ENCODE assay signal across 11 mouse cellular contexts in the genomic region with DNA sequence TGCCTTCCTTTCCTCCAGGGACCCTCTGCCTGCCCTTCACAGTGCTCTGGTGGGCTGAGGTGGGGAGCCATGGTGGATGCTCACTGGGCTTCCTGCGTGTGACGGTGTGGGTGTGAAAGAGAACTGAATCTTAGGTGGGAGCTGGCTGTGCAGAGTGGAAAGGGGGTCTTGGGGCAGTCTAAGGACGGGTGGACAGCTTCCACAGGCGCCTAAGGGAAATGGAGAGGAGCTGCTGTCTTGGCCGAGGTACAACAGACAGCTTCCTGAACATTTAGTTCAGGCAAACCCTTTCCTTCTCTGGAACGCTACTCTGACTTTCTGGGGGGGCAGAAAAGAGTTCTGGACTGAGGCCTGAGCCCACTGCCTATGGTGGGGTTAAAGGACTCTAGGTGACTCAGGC. TPM values are rescaled to one million over a fixed set of nuclear protein-coding genes. Genes with fewer than 3 reads are reported as not detected.
DNase-seq lines count a peak whose midpoint lies in the region; ATAC-seq and TF ChIP-seq lines count a peak whose summit lies in the region.
"Had no signal": no experiment of that assay in that cellular context is flagged by ENCODE, and none has a peak within 500 bp of the region (broad histone marks: within the 10 kb centered on the region; RNA-seq: fewer than 3 reads in every experiment).

No protein-coding gene starts in this region.

- TF ChIP-seq CTCF in liver, adult 2 months (IDR thresholded peaks at IDR 0.05; ENCODE audit: low read depth, low read length) = no peak

- H3K4me1 ChIP-seq in liver, adult 2 months (ENCODE audit: control insufficient read depth, insufficient read depth, low read length) = peaks cover 36% of the 10 kb centered on the region
- peaks cover 33% of the 10 kb centered on the region for H3K4me1 ChIP-seq in heart, embryonic 15.5 days (replicated peaks)
- H3K4me1 ChIP-seq in liver, embryonic 15.5 days (replicated peaks) = peaks cover 67% of the 10 kb centered on the region

- no peak for TF ChIP-seq POLR2A in liver, adult 2 months (IDR thresholded peaks at IDR 0.05; ENCODE audit: extremely low read depth, insufficient read depth, low read length)

- no peak for ATAC-seq in heart, embryonic 15.5 days (replicated peaks; ENCODE audit: insufficient number of reproducible peaks, insufficient read depth, low FRiP score, low read depth)
- no peak for ATAC-seq in liver, embryonic 15.5 days (ENCODE audit: insufficient read depth)
- ATAC-seq: Patski had no signal

- peaks cover 24% of the 10 kb centered on the region for H3K36me3 ChIP-seq in liver, adult 2 months (ENCODE audit: control insufficient read depth, insufficient read depth, low read length)
- peaks cover 14% of the 10 kb centered on the region for H3K36me3 ChIP-seq in heart, embryonic 15.5 days
- H3K36me3 ChIP-seq in liver, embryonic 15.5 days (replicated peaks) = peaks cover 38% of the 10 kb centered on the region

- H3K4me3 ChIP-seq in liver, adult 2 months (ENCODE audit: insufficient read depth, low read depth, low read length) = peak overlapping the region; percentile 74
- H3K4me3 ChIP-seq in heart, embryonic 15.5 days = no peak overlapping the region
- peak overlapping the region; percentile 90 for H3K4me3 ChIP-seq in liver, embryonic 15.5 days (replicated peaks)
- H3K4me3 ChIP-seq: hindbrain, embryonic 15.5 days had no signal

- H3K27ac ChIP-seq in liver, adult 2 months (replicated peaks; ENCODE audit: insufficient read depth, low read depth, low read length) = peak overlapping the region; percentile 94
- H3K27ac ChIP-seq in heart, embryonic 15.5 days = no peak overlapping the region
- H3K27ac ChIP-seq in liver, embryonic 15.5 days (replicated peaks) = peak overlapping the region; percentile 92
- H3K27ac ChIP-seq: hindbrain, embryonic 15.5 days had no signal

- WGBS in liver, adult 2 months = 28% methylated on average over 6 of the region's 6 CpGs
- WGBS in heart, embryonic 15.5 days = 59% methylated on average over 6 of the region's 6 CpGs
- WGBS in liver, embryonic 15.5 days (ENCODE audit: insufficient replicate concordance) = 59% methylated on average over 6 of the region's 6 CpGs

- peaks cover 36% of the 10 kb centered on the region; the same call in 1 of the 2 replicates for H3K79me2 ChIP-seq in liver, adult 2 months (ENCODE audit: control insufficient read depth, insufficient read depth, low read length)

- H3K9ac ChIP-seq in liver, adult 2 months (ENCODE audit: low read depth, low read length) = peak overlapping the region; percentile 88
- H3K9ac ChIP-seq in heart, embryonic 15.5 days = no peak overlapping the region
- H3K9ac ChIP-seq in liver, embryonic 15.5 days = peak overlapping the region; percentile 96
- H3K9ac ChIP-seq: hindbrain, embryonic 15.5 days had no signal

- H3K27me3 ChIP-seq in liver, adult 2 months (ENCODE audit: control insufficient read depth, insufficient read depth, low read length) = no peaks in the 10 kb centered on the region
- no peaks in the 10 kb centered on the region for H3K27me3 ChIP-seq in heart, embryonic 15.5 days
- no peaks in the 10 kb centered on the region for H3K27me3 ChIP-seq in liver, embryonic 15.5 days
- H3K27me3 ChIP-seq: hindbrain, embryonic 15.5 days; Patski had no signal

- H3K9me3 ChIP-seq in heart, embryonic 15.5 days (replicated peaks) = no peaks in the 10 kb centered on the region
- no peaks in the 10 kb centered on the region for H3K9me3 ChIP-seq in liver, embryonic 15.5 days (replicated peaks)
- H3K9me3 ChIP-seq: hindbrain, embryonic 15.5 days had no signal

- peak; percentile 36 for DNase-seq in cerebellum, adult 9-11 months
- DNase-seq in cerebellum, adult 18-20 months = no peak
- DNase-seq in liver, adult 2 months (ENCODE audit: extremely low read depth, low read depth, low spot score) = no peak
- no peak for DNase-seq in liver
- no peak for DNase-seq in frontal cortex, postnatal 25 days (ENCODE audit: low spot score in 2 of 2)
- DNase-seq in ovary, adult 18-20 months (ENCODE audit: low spot score) = no peak
- DNase-seq: spleen, adult 18-20 months had no signal

- peak overlapping the region; percentile 86; the same call in 1 of the 2 replicates for H3K4me2 ChIP-seq in heart, embryonic 15.5 days
- peak overlapping the region; percentile 74 for H3K4me2 ChIP-seq in liver, embryonic 15.5 days

RNA-seq across cellular contexts. Expression of a gene that starts 2.0 kb away (rescaled TPM):
- 46.1 and 50.6 TPM in 2 replicates for total RNA-seq in liver, adult 2 months (2014; rRNA removed)
- 124 and 125 TPM in 2 replicates for polyA plus RNA-seq in liver, adult 2 months (2012; rRNA removed)
- polyA plus RNA-seq in heart, embryonic 15.5 days (2015; fragmentation: Nextera tagmentation; extraction: Ambion mirVana) = 4.3 and 5.5 TPM in 2 replicates
- polyA plus RNA-seq in liver, embryonic 15.5 days (2015; fragmentation: Nextera tagmentation; extraction: Ambion mirVana) = 10.4 and 10.5 TPM in 2 replicates

Comparison
In these comparisons a context has a peak if more than half of its experiments do, and no peak if none do; other contexts are left out.
1. RNA of a gene that starts 2.0 kb away (polyA plus RNA-seq): 124 to 125 TPM in liver, adult 2 months; 10.4 to 10.5 TPM in liver, embryonic 15.5 days and 4.3 to 5.5 TPM in heart, embryonic 15.5 days; every median in the first group is over 10 times any median in the second.